Mouse (Mus musculus) liver, embryonic 11.5 days (tissue): ENCODE results near the gene Sun2. TPM values are rescaled to one million over a fixed set of nuclear protein-coding genes. Genes with fewer than 3 reads are reported as not detected.
A peak's percentile ranks its signal among the peaks of the same experiment; 100 is the strongest.

ENCODE experiments used
- ATAC-seq: fragments of 200-750 bp; cut with Nextera tagmentation; replicated peaks from 2 replicates; pipeline ENCODE4 v1.8.0; 2017; ENCODE audit warnings: moderate number of reproducible peaks, mild to moderate bottlenecking, moderate TSS enrichment, moderate library complexity; ENCODE audit not compliant: low FRiP score
- DNase-seq: peaks from one replicate; pipeline ENCODE4 v3.0.0-alpha.2; 2017; ENCODE audit warnings: low spot score
- H3K27ac ChIP-seq: fragments of 300-500 bp; sonication (generic); 2 replicates; pipeline ENCODE4 v1.5.1; 2014; ENCODE audit warnings: mild to moderate bottlenecking, low read depth, low read length, control low read depth
- H3K27me3 ChIP-seq: fragments of 300-500 bp; sonication (generic); replicated peaks from 2 replicates; pipeline ENCODE4 v1.6.1; 2014; ENCODE audit warnings: low read length, mixed read lengths; ENCODE audit not compliant: control insufficient read depth, insufficient read depth
- H3K36me3 ChIP-seq: fragments of 300-500 bp; sonication (generic); 2 replicates; pipeline ENCODE4 v1.6.1; 2014; ENCODE audit warnings: mild to moderate bottlenecking, low read length, moderate library complexity, mixed read lengths; ENCODE audit not compliant: control insufficient read depth, insufficient read depth
- H3K4me1 ChIP-seq: fragments of 300-500 bp; sonication (generic); replicated peaks from 2 replicates; pipeline ENCODE4 v1.6.1; 2014; ENCODE audit warnings: low read length, mixed read lengths; ENCODE audit not compliant: control insufficient read depth, insufficient read depth
- H3K4me2 ChIP-seq: fragments of 300-500 bp; sonication (generic); 2 replicates; pipeline ENCODE4 v1.6.1; 2014; ENCODE audit warnings: mild to moderate bottlenecking, control low read depth, moderate library complexity
- H3K4me3 ChIP-seq: fragments of 300-500 bp; sonication (generic); 2 replicates; pipeline ENCODE4 v1.5.1; 2014; ENCODE audit warnings: low read depth, low read length, control low read depth
- H3K9ac ChIP-seq: fragments of 300-500 bp; sonication (generic); 2 replicates; pipeline ENCODE4 v1.6.1; 2014; ENCODE audit warnings: low read depth, low read length, control low read depth
- H3K9me3 ChIP-seq: fragments of 300-500 bp; sonication (generic); 2 replicates; pipeline ENCODE4 v1.6.1; 2016; ENCODE audit warnings: low read length, inconsistent platforms, mixed read lengths; ENCODE audit not compliant: control insufficient read depth
- WGBS: fragments of 180-500 bp; shearing (Covaris S2); extraction: QIAGEN DNeasy Blood & Tissue Kit; methylation state at CpG from one replicate; pipeline ENCODE4 v1.1.7; 2014; 5-methylcytosine and 5-hydroxymethylcytosine counted together
- polyA plus RNA-seq: library from polyadenylated mRNA; unstranded; fragments of >200 nt; fragmentation: Nextera tagmentation; extraction: Ambion mirVana; gene quantifications from 2 replicates; pipeline ENCODE4 v1.2.1, GENCODE M21; 2014

Sun2 gene
- 2.2 and 2.5 TPM in 2 replicates for polyA plus RNA-seq

DNA sequence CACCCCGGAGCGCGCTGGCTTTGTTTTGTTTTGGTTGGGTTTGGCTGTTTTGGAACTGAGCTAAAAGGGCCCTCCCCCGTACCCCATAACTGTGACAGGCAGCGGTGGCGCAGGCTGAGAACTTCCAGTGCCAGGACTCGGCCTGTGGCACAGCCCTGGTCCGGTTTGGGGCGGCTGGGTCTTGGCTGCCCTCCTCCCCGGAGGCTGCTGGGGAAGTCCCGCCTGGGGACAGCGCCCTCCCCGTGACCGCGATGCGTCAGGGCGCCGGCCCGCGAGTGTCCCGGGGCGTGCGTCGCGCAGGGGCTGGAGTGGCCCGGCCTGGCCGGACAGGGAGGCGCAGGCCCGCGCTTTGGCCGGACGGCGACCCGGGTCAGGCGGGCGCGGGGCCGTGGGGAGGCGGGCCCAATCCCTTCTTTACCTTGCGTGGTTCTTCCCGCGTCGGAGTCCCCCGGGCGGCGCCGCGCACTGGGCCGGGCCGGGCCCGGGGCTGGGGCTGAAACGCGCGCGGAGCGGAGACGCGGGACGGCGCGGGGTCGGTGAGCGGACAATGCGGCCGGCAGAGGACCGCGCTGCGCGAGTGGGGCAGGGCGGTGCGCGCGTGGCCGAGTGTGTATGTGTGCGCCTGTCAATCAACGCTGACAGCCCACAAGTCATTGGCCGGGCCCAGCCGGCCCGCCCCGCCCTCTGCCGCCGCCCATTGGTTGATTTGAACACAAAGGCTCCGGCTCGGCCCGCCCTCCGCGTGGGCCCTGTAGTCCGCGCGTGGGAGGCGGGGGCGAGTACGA is at the start of gene Sun2:
Gene Sun2, minus strand, starts transcription at position 616 of the 785 bp plus-strand sequence.
- Histone ChIP-seq H3K4me2 (peak within 1 kb of the TSS; percentile 97), H3K4me1 (peaks cover 25% of the 10 kb centered on the region), H3K27ac (peak within 1 kb of the TSS; percentile 65), H3K9ac (peak within 1 kb of the TSS; percentile 83), H3K36me3 (peaks cover 10% of the 10 kb centered on the region), H3K4me3 (peak within 1 kb of the TSS; percentile 95), H3K9me3 (no peaks in the 10 kb centered on the region), H3K27me3 (no peaks in the 10 kb centered on the region)
- WGBS: under 1% methylated on average over 92 of the region's 93 CpGs
- peak; percentile 87 for ATAC-seq
- peak; percentile 87 for DNase-seq

DNA sequence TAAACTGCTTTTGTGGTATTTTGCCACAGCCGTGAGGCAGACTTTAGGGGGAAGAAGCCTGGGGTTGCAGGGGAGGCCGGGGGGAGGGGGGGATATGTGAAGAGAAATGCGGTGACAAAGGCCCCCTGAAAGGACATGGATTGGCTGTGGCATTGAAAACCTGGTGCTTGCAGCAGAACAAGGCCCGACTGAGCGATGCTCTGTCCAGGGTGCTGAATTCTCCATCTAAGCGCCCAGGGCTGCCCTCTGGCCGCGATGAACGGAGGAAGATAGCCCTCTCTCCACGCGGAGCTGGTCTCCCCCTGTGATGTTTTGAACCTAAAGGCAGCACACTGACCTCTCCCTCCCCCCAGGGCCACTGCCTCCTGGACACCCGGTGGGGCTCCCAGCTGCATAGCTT is 49.2 kb upstream of the Sun2 start:
- Histone ChIP-seq H3K4me3 (no peak overlapping the region), H3K27me3 (peaks cover 36% of the 10 kb centered on the region)

DNA sequence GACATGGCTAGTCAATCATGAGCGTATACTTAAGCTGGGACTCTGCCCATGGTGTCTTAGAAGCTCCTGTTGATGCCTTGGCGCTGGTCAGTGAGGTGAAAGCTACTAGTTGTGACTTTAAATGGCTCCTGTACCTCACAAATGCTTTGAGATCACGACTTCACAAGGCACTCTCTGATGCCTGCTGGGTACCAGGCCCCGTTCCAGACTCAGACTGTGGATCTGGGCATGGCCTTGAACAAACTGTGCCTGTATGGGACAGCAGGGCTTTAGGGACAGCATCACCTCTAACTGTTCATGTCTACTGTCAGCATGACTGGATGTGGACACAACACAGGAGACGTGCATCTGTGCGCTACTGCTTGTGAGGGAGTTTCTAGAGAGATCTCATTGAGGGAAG is 48.6 kb upstream of the Sun2 start:
- DNase-seq: no peak
- Histone ChIP-seq H3K9me3 (no peaks in the 10 kb centered on the region), H3K4me2 (no peak overlapping the region), H3K36me3 (no peaks in the 10 kb centered on the region), H3K9ac (no peak overlapping the region), H3K4me3 (no peak overlapping the region), H3K27ac (no peak overlapping the region), H3K27me3 (peaks cover 36% of the 10 kb centered on the region), H3K4me1 (no peaks in the 10 kb centered on the region)
- WGBS: 71% methylated on average over 6 of the region's 6 CpGs
- no peak for ATAC-seq

More for the DNA sequence above, 49.2 kb upstream of the Sun2 start:
- Histone ChIP-seq H3K4me1 (no peaks in the 10 kb centered on the region), H3K9ac (no peak overlapping the region), H3K4me2 (no peak overlapping the region), H3K9me3 (no peaks in the 10 kb centered on the region), H3K27ac (no peak overlapping the region), H3K36me3 (no peaks in the 10 kb centered on the region)
- ATAC-seq (no peak), DNase-seq (peak; percentile 59)
- WGBS: 6% methylated on average over 12 of the region's 12 CpGs

DNA sequence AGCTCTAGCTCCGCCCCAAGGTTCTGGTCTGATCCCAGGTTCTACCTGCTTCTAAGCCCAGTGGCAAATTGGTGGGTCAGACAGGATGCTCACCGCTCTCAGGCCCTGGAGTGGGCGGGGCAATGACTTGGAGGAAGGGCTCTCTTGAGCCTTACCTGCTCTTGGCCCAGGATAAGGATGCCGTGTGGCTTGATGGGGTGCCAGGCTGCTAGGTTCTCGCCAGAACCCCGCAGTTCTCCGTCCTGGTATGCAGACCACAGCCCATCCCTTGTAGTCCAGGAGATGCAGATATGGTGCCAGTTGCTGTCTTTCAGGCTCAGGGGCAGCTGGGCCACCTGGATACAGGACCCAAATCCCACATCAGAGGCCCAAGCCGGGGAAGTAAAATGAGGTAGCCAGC is 47.8 kb upstream of the Sun2 start:
- H3K9ac ChIP-seq: no peak overlapping the region
- ATAC-seq (no peak), DNase-seq (no peak)
- no peaks in the 10 kb centered on the region for H3K36me3 ChIP-seq
- H3K4me2 ChIP-seq: no peak overlapping the region
- no peak overlapping the region for H3K4me3 ChIP-seq
- no peaks in the 10 kb centered on the region for H3K4me1 ChIP-seq
- peaks cover 32% of the 10 kb centered on the region for H3K27me3 ChIP-seq
- 45% methylated on average over 8 of the region's 8 CpGs for WGBS
- no peak overlapping the region for H3K27ac ChIP-seq
- no peaks in the 10 kb centered on the region for H3K9me3 ChIP-seq

DNA sequence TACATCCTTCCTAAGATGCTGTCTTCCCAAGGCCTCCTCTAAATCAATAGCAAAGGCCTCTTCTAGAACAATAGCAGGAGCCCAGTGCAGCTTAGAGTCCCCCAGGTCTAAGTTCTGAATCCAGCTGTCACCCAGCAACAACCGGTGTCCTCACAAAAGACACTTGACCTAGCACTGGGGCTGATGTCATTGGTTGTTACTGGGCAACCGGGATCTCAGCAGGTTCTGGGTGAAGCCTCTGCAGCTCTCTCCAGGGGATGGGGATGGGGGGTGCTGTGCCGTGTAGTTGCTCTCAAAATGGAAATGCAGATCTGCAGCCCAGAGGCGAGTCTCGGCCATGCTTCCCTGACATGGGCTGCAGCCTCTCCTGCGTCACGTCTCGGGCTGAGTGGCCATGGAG is 45.5 kb upstream of the Sun2 start:
- no peak overlapping the region for H3K27ac ChIP-seq
- DNase-seq: no peak
- H3K4me2 ChIP-seq: no peak overlapping the region
- H3K36me3 ChIP-seq: no peaks in the 10 kb centered on the region
- 60% methylated on average over 8 of the region's 8 CpGs for WGBS
- H3K4me3 ChIP-seq: no peak overlapping the region
- no peak for ATAC-seq
- no peaks in the 10 kb centered on the region for H3K9me3 ChIP-seq
- no peaks in the 10 kb centered on the region for H3K4me1 ChIP-seq
- H3K9ac ChIP-seq: no peak overlapping the region
- H3K27me3 ChIP-seq: peaks cover 15% of the 10 kb centered on the region

DNA sequence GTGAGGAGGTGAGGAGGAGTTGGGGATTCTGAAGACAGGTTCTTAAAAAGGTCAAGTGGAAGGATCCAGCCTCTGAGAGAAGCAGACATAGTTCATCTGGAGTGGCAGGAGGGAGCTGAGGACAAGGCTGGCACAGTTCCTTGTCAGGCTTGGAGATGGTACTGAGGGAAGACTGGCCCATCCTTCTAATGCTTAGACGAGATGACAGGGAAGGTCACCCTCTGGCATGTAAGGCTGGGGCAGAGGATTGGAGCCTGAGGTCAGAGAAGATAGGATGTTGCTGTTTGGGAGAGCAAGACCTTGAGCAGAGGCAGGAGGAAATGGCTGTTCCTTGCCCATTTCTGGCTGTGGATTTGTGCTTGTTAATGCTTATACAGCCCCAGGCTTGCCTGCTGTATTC is 42.7 kb upstream of the Sun2 start:
- no peak overlapping the region for H3K4me3 ChIP-seq
- no peak for ATAC-seq
- no peak overlapping the region for H3K4me2 ChIP-seq
- 59% methylated on average over 1 of the region's 1 CpGs for WGBS
- no peaks in the 10 kb centered on the region for H3K4me1 ChIP-seq
- H3K36me3 ChIP-seq: no peaks in the 10 kb centered on the region
- no peak overlapping the region for H3K9ac ChIP-seq
- no peaks in the 10 kb centered on the region for H3K9me3 ChIP-seq
- peaks cover 5% of the 10 kb centered on the region for H3K27me3 ChIP-seq
- DNase-seq: no peak
- H3K27ac ChIP-seq: no peak overlapping the region

DNA sequence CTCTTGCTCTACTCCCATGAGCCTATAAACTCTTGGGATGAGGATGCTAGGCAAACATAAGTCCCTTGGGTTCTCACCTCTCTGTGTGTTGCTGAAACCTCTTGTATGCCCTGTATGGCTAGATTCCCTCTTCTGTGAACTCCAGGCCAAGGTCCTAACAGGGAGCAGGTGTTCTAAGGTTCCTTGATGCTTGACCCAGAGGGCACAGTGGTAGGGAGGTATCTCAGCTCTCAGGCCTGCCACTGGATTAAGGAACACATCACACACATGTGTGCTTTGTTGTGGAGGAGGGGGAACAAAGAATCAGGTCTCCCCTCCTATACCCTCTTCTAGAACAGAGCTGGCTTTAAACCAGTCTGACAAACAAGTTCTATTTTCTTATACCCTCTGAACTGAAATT is 35.4 kb upstream of the Sun2 start, which contains the start of gene Dnal4:
Gene Dnal4, minus strand, starts transcription at position 101 of the 400 bp plus-strand sequence.
- no peak for ATAC-seq
- H3K4me1 ChIP-seq: peaks cover 3% of the 10 kb centered on the region; the same call in 1 of the 2 replicates
- H3K4me2 ChIP-seq: no peak within 1 kb of the TSS
- H3K27ac ChIP-seq: no peak within 1 kb of the TSS
- no peak within 1 kb of the TSS for H3K4me3 ChIP-seq
- H3K9ac ChIP-seq: no peak within 1 kb of the TSS
- DNase-seq: no peak
- no peaks in the 10 kb centered on the region for H3K9me3 ChIP-seq
- H3K36me3 ChIP-seq: no peaks in the 10 kb centered on the region
- no peaks in the 10 kb centered on the region; the same call in 1 of the 2 replicates for H3K27me3 ChIP-seq

DNA sequence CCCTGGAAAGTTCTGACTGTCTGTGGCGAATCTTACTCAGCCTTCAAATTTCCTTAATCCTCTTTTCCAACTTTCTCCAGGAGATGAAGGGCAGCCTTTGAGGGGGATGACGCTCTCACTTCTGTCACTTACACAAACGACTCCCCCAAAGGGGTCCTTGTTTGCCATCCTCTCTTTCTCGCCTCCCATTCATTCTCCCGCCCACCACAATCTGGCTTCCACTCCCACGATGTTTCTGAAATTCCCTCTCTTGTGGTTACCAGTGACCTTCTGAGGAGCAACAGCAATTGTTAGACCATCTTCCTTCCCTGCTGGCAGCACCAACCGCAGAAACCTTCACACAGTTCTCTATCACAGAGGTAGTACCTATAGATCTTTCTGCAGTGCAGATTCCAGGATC is 33.3 kb upstream of the Sun2 start:
- Histone ChIP-seq H3K4me1 (peaks cover 3% of the 10 kb centered on the region; the same call in 1 of the 2 replicates), H3K36me3 (no peaks in the 10 kb centered on the region), H3K4me2 (no peak overlapping the region), H3K4me3 (no peak overlapping the region), H3K9me3 (no peaks in the 10 kb centered on the region), H3K27me3 (no peaks in the 10 kb centered on the region; the same call in 1 of the 2 replicates), H3K27ac (no peak overlapping the region), H3K9ac (no peak overlapping the region)
- ATAC-seq (no peak), DNase-seq (no peak)
- WGBS: 53% methylated on average over 7 of the region's 7 CpGs
